Mouse (Mus musculus) hematopoietic stem cell, adult 5-6 weeks (primary cell): ENCODE results near the gene Ankrd27. TPM values are rescaled to one million over a fixed set of nuclear protein-coding genes. Genes with fewer than 3 reads are reported as not detected.

Experiments
- ATAC-seq, 2 experiments: fragments of 125-278 bp in 1 of 2; replicated peaks in 1 of 2; 2 replicates each; pipeline ENCODE4 v1.8.0; 2016 to 2017; ENCODE audit warnings: inconsistent platforms in 2 of 2, mild to moderate bottlenecking in 2 of 2, moderate number of reproducible peaks in 2 of 2, low read depth in 1 of 2, moderate TSS enrichment in 1 of 2; ENCODE audit not compliant: low FRiP score in 2 of 2, poor library complexity in 2 of 2, severe bottlenecking in 2 of 2, insufficient read depth in 1 of 2, low TSS enrichment in 1 of 2
- total RNA-seq: library from RNA; stranded (forward); fragments of 172-1452, 232-1000 nt; gene quantifications from 2 replicates; pipeline ENCODE4 v1.2.3, GENCODE M21; 2017

Ankrd27 gene
- total RNA-seq, 1 experiment from 2014 or later: 37.3 TPM

GRCm38 (mm10) chr7:35659173-35659572 is 73.1 kb downstream of the Ankrd27 start:
- no peak for ATAC-seq

- ATAC-seq: no peak
These were observed 77.8 kb downstream of the Ankrd27 start for GRCm38 (mm10) chr7:35663790-35664376.

- no peak for ATAC-seq
These were observed 82.3 kb downstream of the Ankrd27 start for GRCm38 (mm10) chr7:35668066-35669041.

GRCm38 (mm10) chr7:35678976-35679375 is 92.9 kb downstream of the Ankrd27 start:
- ATAC-seq: peak in 1 of 2 experiments; percentile 39; a peak in 1 of 4 replicates

- ATAC-seq: no peak
These were observed 95.5 kb downstream of the Ankrd27 start for GRCm38 (mm10) chr7:35681559-35681958.

GRCm38 (mm10) chr7:35683409-35684122 is 97.5 kb downstream of the Ankrd27 start:
- ATAC-seq: no peak

- no peak for ATAC-seq
These were observed 100.2 kb downstream of the Ankrd27 start for GRCm38 (mm10) chr7:35686216-35686615.

- peak in 1 of 2 experiments; percentile 62; a peak in 2 of 4 replicates for ATAC-seq
These were observed 100.7 kb downstream of the Ankrd27 start for GRCm38 (mm10) chr7:35686756-35687155.

- ATAC-seq: no peak
These were observed 101.2 kb downstream of the Ankrd27 start for GRCm38 (mm10) chr7:35687229-35687628.

- no peak for ATAC-seq
These were observed 102.2 kb downstream of the Ankrd27 start for GRCm38 (mm10) chr7:35688276-35688675.

Other genes starting within 250 kb of the Ankrd27 start
- 9.4 and 10.0 TPM in 2 replicates for gene Faap24, start 189.4 kb upstream of the Ankrd27 start, total RNA-seq
- 22.2 and 25.0 TPM in 2 replicates for gene Cep89, start 189.2 kb upstream of the Ankrd27 start, total RNA-seq
- gene Slc7a9, start 137.4 kb upstream of the Ankrd27 start, total RNA-seq: not detected in 2 replicates
- gene Tdrd12, start 48.5 kb upstream of the Ankrd27 start, total RNA-seq: not detected in 2 replicates
- 49.6 and 52.3 TPM in 2 replicates for gene Nudt19, start 29.9 kb upstream of the Ankrd27 start, total RNA-seq
- gene Rgs9bp, start 662 bp upstream of the Ankrd27 start, total RNA-seq: 0.19 and 0.84 TPM in 2 replicates
- 89.5 and 110 TPM in 2 replicates for gene Pdcd5, start 61.3 kb downstream of the Ankrd27 start, total RNA-seq
- 24.0 and 32.1 TPM in 2 replicates for gene Dpy19l3, start 168.2 kb downstream of the Ankrd27 start, total RNA-seq
- 24.5 and 31.0 TPM in 2 replicates for gene Zfp507, start 216.8 kb downstream of the Ankrd27 start, total RNA-seq